Mouse (Mus musculus) E14TG2a.4 (cell line): Measurements from ENCODE around the gene Tmem175.

ENCODE experiments used
- H3K27me3 ChIP-seq: 2 replicates; pipeline ENCODE4 v1.6.1; 2014; ENCODE audit warnings: low read length, control low read depth; ENCODE audit not compliant: insufficient read depth
- H3K36me3 ChIP-seq: 2 replicates; pipeline ENCODE4 v1.6.1; 2014; ENCODE audit warnings: low read length, control low read depth; ENCODE audit not compliant: insufficient read depth
- H3K4me1 ChIP-seq: replicated peaks from 2 replicates; pipeline ENCODE4 v1.6.1; 2014; ENCODE audit warnings: low read depth, low read length, control low read depth
- H3K4me3 ChIP-seq: replicated peaks from 2 replicates; pipeline ENCODE4 v1.5.1; 2014; ENCODE audit warnings: mild to moderate bottlenecking, low read length
- H3K9me3 ChIP-seq: 2 replicates; pipeline ENCODE4 v1.6.1; 2014; ENCODE audit warnings: low read length, control low read depth
- CTCF ChIP-seq: conservative IDR thresholded peaks from 2 replicates; pipeline ENCODE4 v1.5.1; 2014; ENCODE audit warnings: low read length
- NANOG ChIP-seq: IDR thresholded peaks from 2 replicates; pipeline ENCODE4 v1.6.1; 2014; ENCODE audit warnings: borderline replicate concordance, low read length, mixed read lengths
- POU5F1 ChIP-seq: IDR thresholded peaks from 2 replicates; pipeline ENCODE4 v1.6.1; 2014; ENCODE audit warnings: low read length, borderline replicate concordance

The Tmem175 gene

DNA sequence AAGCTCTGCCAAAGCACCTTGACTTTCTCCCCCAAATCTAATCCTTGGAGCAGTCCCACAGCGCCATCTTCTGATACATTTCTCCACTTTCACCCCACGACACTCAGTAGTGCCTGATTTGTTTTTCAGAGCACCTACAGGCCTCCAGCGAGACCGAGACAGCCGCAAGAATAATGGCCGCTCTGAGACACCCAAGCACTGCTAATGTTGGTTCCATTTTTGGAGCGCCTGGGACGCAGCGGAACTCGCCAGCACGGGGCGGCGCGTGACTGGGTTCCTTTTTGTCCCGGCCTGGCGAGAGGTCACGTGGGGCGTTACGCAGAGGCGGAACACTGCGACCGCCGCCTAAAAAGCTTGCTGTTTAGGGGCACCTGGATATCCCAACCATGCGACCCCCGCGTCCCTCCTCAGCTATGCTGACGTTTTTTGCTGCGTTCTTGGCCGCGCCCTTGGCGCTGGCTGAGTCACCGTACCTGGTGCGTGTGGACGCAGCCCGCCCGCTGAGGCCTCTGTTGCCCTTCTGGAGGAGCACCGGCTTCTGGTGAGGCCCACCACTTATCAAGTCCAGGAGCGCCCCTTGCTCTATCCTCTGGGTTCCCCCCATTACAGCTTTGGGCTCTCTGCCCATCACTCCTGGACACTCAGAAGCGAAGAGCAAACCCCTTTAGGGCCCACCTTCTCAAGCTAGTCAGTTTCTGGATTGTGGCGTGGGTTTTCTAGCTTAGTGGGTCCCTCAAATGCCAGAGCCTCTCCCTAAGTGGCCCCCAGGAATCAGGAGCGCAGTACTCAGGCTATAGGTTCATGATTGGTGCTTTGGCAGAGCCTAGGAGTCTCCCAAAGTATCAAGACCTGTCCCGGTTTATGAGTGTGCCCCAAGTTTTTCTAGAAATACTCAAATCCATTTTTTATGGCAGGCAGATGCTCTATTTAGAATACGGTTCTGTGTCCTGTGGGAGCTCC, 39.7 kb downstream of the Tmem175 start, which contains the start of gene Dgkq:
TSS of gene Dgkq (minus strand) at position 696 of the 960 bp plus-strand sequence.
- H3K9me3 ChIP-seq: no peaks in the 10 kb centered on the region
- H3K27me3 ChIP-seq: no peaks in the 10 kb centered on the region; the same call in 1 of the 2 replicates
- peaks cover 38% of the 10 kb centered on the region for H3K4me1 ChIP-seq
- H3K4me3 ChIP-seq: peak within 1 kb of the TSS; percentile 81
- peaks cover 17% of the 10 kb centered on the region for H3K36me3 ChIP-seq
- TF ChIP-seq CTCF: peak; percentile 46
- TF ChIP-seq POU5F1: no peak
- TF ChIP-seq NANOG: no peak

GRCm38 (mm10) chr5:108669986-108670385, 40.4 kb downstream of the Tmem175 start:
- H3K4me1 ChIP-seq: peaks cover 31% of the 10 kb centered on the region
- H3K9me3 ChIP-seq: no peaks in the 10 kb centered on the region
- H3K4me3 ChIP-seq: peak overlapping the region; percentile 81
- TF ChIP-seq NANOG (no peak), CTCF (no peak), POU5F1 (no peak)
- peaks cover 17% of the 10 kb centered on the region for H3K36me3 ChIP-seq
- no peaks in the 10 kb centered on the region; the same call in 1 of the 2 replicates for H3K27me3 ChIP-seq

DNA sequence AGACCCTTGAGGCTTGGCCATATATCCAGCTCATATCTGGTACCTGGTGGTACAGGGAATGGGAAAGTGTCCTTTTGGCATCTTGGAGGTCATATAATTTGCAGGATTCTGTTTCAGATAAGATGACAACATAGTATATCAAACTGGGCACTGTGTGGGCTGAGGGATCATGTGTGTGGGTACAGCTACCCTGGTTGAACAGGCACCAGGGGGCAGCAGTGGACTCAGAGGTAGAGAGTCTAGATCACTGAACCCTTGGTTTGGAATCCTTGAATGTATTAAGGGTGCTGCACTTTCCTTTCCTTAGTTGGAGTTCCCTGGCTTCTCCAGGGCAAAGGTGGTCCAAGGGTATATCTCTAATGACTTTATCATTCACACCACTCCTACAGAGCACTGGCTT, 41.2 kb downstream of the Tmem175 start:
- TF ChIP-seq POU5F1 (no peak), CTCF (peak; percentile 28)
- Histone ChIP-seq H3K4me3 (no peak overlapping the region), H3K9me3 (no peaks in the 10 kb centered on the region), H3K27me3 (peaks cover 3% of the 10 kb centered on the region), H3K4me1 (peaks cover 31% of the 10 kb centered on the region), H3K36me3 (peaks cover 17% of the 10 kb centered on the region)

GRCm38 (mm10) chr5:108671757-108672156, 42.2 kb downstream of the Tmem175 start:
- TF ChIP-seq NANOG: no peak
- TF ChIP-seq CTCF: peak; percentile 24
- Histone ChIP-seq H3K36me3 (peaks cover 17% of the 10 kb centered on the region), H3K4me1 (peaks cover 36% of the 10 kb centered on the region), H3K9me3 (no peaks in the 10 kb centered on the region), H3K4me3 (no peak overlapping the region), H3K27me3 (peaks cover 11% of the 10 kb centered on the region)

GRCm38 (mm10) chr5:108674624-108675023, 45.1 kb downstream of the Tmem175 start:
- Histone ChIP-seq H3K9me3 (no peaks in the 10 kb centered on the region), H3K4me3 (no peak overlapping the region), H3K36me3 (peaks cover 17% of the 10 kb centered on the region), H3K4me1 (peaks cover 33% of the 10 kb centered on the region), H3K27me3 (peaks cover 15% of the 10 kb centered on the region)
- TF ChIP-seq NANOG (no peak), POU5F1 (no peak), CTCF (no peak)

DNA sequence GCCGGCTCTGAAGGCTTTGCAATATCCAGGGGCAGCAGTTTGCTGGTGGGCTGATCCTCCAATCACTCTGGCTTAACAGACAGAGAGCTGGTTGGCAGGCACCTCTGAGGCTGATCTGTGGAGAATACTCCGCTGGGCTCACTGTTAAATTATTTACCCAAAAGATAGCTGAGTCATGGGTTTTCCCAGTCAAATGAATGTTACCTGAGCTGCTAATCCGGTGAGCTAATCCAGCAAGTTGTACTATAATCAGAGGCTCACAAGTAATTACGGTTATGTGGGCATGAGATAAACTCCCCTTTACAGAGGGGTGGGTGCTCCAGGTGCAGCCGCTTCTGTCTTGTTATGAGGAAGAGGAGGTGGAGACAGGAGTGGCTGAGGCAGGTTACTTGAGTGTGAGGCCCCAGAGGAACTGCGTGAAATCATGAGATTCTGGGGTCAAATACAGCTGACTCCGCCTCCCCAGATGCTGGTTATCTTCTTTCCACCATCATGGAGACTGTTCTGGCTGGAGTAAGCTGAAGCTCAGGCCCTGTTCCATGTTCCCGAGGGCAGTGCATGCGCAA, 45.8 kb downstream of the Tmem175 start, which contains the start of gene Slc26a1:
TSS of gene Slc26a1 (minus strand) at position 319 of the 566 bp plus-strand sequence.
- no peaks in the 10 kb centered on the region for H3K9me3 ChIP-seq
- H3K4me3 ChIP-seq: no peak within 1 kb of the TSS
- peaks cover 17% of the 10 kb centered on the region for H3K36me3 ChIP-seq
- TF ChIP-seq CTCF (no peak), POU5F1 (no peak), NANOG (no peak)
- peaks cover 15% of the 10 kb centered on the region for H3K27me3 ChIP-seq
- H3K4me1 ChIP-seq: peaks cover 31% of the 10 kb centered on the region

- Histone ChIP-seq H3K36me3 (peaks cover 12% of the 10 kb centered on the region), H3K9me3 (no peaks in the 10 kb centered on the region), H3K4me1 (peaks cover 25% of the 10 kb centered on the region), H3K4me3 (peak overlapping the region; percentile 75), H3K27me3 (peaks cover 15% of the 10 kb centered on the region)
- TF ChIP-seq NANOG: no peak
- TF ChIP-seq POU5F1: no peak
- TF ChIP-seq CTCF: no peak
Measured at GRCm38 (mm10) chr5:108676772-108677498, 47.4 kb downstream of the Tmem175 start.

DNA sequence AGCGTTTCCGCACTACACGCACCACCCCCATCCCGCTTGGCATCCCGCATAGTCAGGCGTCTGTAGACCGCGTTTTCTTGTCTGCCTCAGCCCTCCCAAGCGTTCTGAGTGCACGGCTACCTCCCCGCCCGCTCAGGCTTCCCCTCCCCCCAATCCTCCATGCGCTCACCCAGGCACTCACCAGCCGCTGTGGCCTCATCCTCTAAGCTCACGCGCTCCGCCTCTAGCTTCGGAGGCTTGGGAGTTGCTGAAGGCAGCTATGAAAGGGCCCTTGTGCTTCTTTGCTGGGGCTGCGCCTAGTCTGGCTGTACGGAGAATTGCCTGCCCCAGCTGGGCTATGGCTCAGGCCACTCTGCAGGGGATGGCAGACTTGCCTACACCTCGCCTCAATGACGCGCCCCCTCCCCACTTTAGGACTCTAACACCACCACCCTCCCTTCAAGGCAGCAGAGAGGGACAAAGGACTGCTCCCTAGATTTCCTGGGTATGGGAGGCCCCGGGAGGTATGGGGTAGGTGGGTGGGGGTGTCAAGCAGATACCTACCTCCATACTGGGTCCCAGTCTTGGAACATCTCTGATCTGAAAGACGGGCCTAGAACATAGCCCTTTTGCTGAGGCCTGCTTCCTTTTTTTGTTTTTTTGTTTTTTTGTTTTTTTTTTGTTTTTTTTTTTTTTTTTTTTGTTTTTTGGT, 48.2 kb downstream of the Tmem175 start:
- TF ChIP-seq NANOG (no peak), CTCF (no peak), POU5F1 (no peak)
- Histone ChIP-seq H3K9me3 (no peaks in the 10 kb centered on the region), H3K36me3 (0 out of 2 replicates have a peak, but pooled peaks cover 5% of the 10 kb centered on the region), H3K4me1 (peaks cover 25% of the 10 kb centered on the region), H3K27me3 (peaks cover 15% of the 10 kb centered on the region), H3K4me3 (peak overlapping the region; percentile 75)
